Mouse (Mus musculus): Measurements from ENCODE around the gene Ccdc28b. TPM values are rescaled to one million over a fixed set of nuclear protein-coding genes. Genes with fewer than 3 reads are reported as not detected.

Ccdc28b gene
- polyA plus RNA-seq, 1 experiment from 2014 or later = 65.8 TPM

DNA sequence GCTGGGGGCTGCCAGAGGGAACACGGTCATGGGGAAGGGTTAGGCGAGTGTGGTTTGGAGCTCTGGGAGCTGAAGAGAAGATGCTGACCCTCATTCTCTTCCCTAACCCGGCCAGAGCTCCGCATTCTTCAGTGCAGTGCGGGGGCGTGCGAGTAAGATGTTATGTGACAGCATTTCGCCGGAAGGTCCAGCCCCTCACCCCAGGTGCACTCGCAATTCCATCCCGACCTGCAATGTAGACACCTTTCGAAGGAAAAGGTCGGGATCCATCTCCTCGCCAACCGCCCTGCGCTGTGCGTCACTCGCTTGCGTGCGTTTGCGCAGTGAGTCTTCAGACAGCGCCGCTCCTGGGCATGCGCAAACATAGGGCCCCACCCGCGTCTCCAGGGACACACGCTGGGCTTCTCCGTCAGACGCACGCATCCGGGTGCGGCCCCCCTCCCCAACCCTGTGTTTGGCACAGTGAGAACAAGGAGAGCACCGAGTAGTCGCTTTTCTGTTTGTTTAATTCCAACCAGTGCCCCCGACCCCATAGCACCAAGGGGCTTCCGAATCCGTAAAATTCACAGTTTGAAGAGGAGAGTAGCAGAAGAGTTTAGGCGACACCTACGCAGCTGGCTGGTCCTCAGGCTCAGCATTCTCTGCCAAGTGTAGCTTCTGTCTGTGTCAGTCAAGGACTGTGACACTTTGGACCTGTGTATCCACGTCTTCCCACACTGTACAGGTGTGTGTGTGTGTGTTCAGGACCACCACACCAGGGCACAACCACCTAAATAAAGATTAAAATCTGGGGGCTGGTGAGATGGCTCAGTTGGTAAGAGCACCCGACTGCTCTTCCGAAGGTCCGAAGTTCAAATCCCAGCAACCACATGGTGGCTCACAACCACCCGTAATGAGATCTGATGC is 4.7 kb downstream of the Ccdc28b start, which contains the start of gene Iqcc:
Gene Iqcc, minus strand, starts transcription at position 314 of the 906 bp plus-strand sequence.
- Histone ChIP-seq H3K27me3 (ENCODE audit: control insufficient read depth, insufficient read depth, low read depth, low read length) (no peaks in the 10 kb centered on the region), H3K9me3 (ENCODE audit: control insufficient read depth, low read length) (no peaks in the 10 kb centered on the region), H3K4me2 (ENCODE audit: low read depth, low read length) (peak within 1 kb of the TSS; percentile 66), H3K4me3 (ENCODE audit: low read length) (peak within 1 kb of the TSS; percentile 69), H3K4me1 (replicated peaks; ENCODE audit: control insufficient read depth, insufficient read depth, low read length) (peaks cover 19% of the 10 kb centered on the region), H3K27ac (ENCODE audit: low read length) (peak within 1 kb of the TSS; percentile 77), H3K9ac (ENCODE audit: low read length) (peak within 1 kb of the TSS; percentile 84), H3K36me3 (ENCODE audit: control insufficient read depth, insufficient read depth, low read length) (peaks cover 6% of the 10 kb centered on the region; the same call in 1 of the 2 replicates)
- ATAC-seq (ENCODE audit: low read depth) = peak; percentile 92
- 3% methylated on average over 43 of the region's 44 CpGs for WGBS

DNA sequence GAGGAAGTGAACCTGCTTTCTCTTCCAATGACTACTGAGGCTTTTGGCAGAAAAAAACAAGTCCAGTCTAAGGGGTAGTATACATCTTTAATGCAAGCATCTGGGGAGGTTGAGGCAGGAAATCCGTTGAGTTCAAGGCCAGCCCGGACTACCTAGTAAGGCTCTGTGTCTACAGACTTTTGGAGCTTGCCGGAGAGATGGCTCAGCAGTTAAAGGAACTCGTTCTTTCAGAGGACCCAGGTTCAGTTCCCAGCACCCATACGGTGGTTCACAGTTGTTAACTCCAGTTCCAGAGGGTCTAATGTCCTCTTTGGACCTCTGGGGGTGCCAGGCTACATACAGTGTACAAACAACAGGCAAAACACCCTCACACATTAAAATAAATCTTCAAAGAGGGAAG is 5.7 kb downstream of the Ccdc28b start:
- Histone ChIP-seq H3K27me3 (ENCODE audit: control insufficient read depth, insufficient read depth, low read depth, low read length) (no peaks in the 10 kb centered on the region), H3K9ac (ENCODE audit: low read length) (peak overlapping the region; percentile 84), H3K4me3 (ENCODE audit: low read length) (peak overlapping the region; percentile 69), H3K4me1 (replicated peaks; ENCODE audit: control insufficient read depth, insufficient read depth, low read length) (peaks cover 18% of the 10 kb centered on the region), H3K9me3 (ENCODE audit: control insufficient read depth, low read length) (no peaks in the 10 kb centered on the region), H3K36me3 (ENCODE audit: control insufficient read depth, insufficient read depth, low read length) (peaks cover 6% of the 10 kb centered on the region; the same call in 1 of the 2 replicates), H3K4me2 (ENCODE audit: low read depth, low read length) (peak overlapping the region; percentile 66), H3K27ac (ENCODE audit: low read length) (no peak overlapping the region)
- WGBS = 93% methylated on average over 5 of the region's 5 CpGs
- no peak for ATAC-seq (ENCODE audit: low read depth)

DNA sequence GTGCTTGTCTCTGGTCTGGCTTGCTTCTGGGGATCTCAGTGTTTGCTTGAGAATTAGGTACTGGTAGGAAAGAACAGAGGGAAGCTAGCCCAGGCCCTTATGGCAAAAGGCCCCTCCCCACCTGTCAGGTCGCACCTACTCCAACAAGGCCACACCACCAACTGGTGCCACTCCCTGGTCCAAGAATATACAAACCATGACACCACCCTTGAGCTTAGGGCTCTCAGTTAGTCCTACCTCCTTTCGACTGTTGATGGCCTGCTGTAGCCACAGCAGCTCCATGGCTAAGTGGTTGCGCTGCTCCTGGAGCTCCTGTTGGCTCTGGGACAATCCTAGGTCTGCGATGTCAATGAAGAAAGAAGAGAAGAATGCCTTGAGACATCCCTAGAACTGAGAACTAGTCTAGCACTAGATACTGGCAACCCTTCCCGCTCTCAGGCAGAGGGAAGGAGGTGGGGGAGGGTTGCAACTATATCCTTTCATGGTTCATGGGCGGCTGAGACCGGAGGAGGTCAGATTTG is 6.6 kb downstream of the Ccdc28b start:
- H3K27me3 ChIP-seq (ENCODE audit: control insufficient read depth, insufficient read depth, low read depth, low read length) = no peaks in the 10 kb centered on the region
- no peak overlapping the region for H3K4me3 ChIP-seq (ENCODE audit: low read length)
- peaks cover 6% of the 10 kb centered on the region; the same call in 1 of the 2 replicates for H3K36me3 ChIP-seq (ENCODE audit: control insufficient read depth, insufficient read depth, low read length)
- no peak for ATAC-seq (ENCODE audit: low read depth)
- H3K4me2 ChIP-seq (ENCODE audit: low read depth, low read length) = no peak overlapping the region
- 93% methylated on average over 7 of the region's 7 CpGs for WGBS
- H3K9ac ChIP-seq (ENCODE audit: low read length) = no peak overlapping the region
- no peaks in the 10 kb centered on the region for H3K9me3 ChIP-seq (ENCODE audit: control insufficient read depth, low read length)
- H3K4me1 ChIP-seq (replicated peaks; ENCODE audit: control insufficient read depth, insufficient read depth, low read length) = peaks cover 11% of the 10 kb centered on the region
- no peak overlapping the region for H3K27ac ChIP-seq (ENCODE audit: low read length)

DNA sequence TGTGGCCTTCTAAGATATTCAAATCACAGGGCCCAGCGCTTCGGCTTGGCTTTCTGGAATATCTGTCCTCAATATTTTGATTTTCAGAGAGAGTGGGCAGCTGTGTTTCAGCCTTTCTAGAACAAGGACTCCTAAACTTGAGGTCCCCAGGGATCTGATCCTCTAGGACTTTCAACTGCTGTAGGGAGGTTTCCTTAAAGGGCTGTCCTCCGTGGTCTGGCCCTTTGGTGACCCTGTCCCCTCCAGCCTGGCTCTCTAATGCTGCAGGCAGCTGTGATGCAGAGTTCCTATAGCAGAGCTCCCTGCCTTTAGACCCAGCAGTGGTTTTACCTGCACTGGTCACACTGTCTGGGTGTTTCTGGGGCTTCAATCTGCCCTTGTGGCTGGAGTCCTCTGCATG is 7.1 kb downstream of the Ccdc28b start:
- no peak for ATAC-seq (ENCODE audit: low read depth)
- Histone ChIP-seq H3K9ac (ENCODE audit: low read length) (no peak overlapping the region), H3K27me3 (ENCODE audit: control insufficient read depth, insufficient read depth, low read depth, low read length) (no peaks in the 10 kb centered on the region), H3K4me3 (ENCODE audit: low read length) (no peak overlapping the region), H3K4me1 (replicated peaks; ENCODE audit: control insufficient read depth, insufficient read depth, low read length) (peaks cover 9% of the 10 kb centered on the region), H3K4me2 (ENCODE audit: low read depth, low read length) (no peak overlapping the region), H3K9me3 (ENCODE audit: control insufficient read depth, low read length) (no peaks in the 10 kb centered on the region), H3K27ac (ENCODE audit: low read length) (no peak overlapping the region), H3K36me3 (ENCODE audit: control insufficient read depth, insufficient read depth, low read length) (peaks cover 6% of the 10 kb centered on the region; the same call in 1 of the 2 replicates)
- 85% methylated on average over 3 of the region's 3 CpGs for WGBS

DNA sequence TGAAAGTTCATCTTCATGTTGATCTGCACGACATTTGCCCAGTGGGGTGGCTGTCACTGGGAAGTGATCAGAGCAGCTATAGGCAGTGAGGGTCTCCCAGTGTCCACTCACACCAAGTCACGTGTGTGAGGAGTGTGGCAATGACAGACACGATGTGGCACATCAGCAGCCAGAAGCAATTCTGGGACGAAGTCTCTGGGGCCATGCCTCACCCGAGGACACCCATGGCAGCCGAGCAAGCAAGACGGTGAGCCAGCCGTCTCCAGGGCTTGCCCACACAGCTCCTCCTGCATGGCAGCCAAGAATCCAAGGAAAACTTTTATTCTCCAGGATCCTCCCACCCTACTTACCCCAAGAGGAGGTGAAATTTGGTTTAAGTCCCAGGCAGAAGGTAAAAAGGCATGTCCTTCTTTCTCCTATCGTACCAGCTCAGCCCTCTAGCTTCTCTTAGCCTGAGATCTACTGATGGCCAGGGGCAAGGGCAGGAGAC is 7.9 kb downstream of the Ccdc28b start:
- no peak overlapping the region for H3K27ac ChIP-seq (ENCODE audit: low read length)
- peaks cover 6% of the 10 kb centered on the region; the same call in 1 of the 2 replicates for H3K36me3 ChIP-seq (ENCODE audit: control insufficient read depth, insufficient read depth, low read length)
- ATAC-seq (ENCODE audit: low read depth) = no peak
- WGBS = 88% methylated on average over 9 of the region's 9 CpGs
- H3K9me3 ChIP-seq (ENCODE audit: control insufficient read depth, low read length) = no peaks in the 10 kb centered on the region
- H3K4me3 ChIP-seq (ENCODE audit: low read length) = no peak overlapping the region
- H3K27me3 ChIP-seq (ENCODE audit: control insufficient read depth, insufficient read depth, low read depth, low read length) = no peaks in the 10 kb centered on the region
- peaks cover 9% of the 10 kb centered on the region for H3K4me1 ChIP-seq (replicated peaks; ENCODE audit: control insufficient read depth, insufficient read depth, low read length)
- no peak overlapping the region for H3K4me2 ChIP-seq (ENCODE audit: low read depth, low read length)
- H3K9ac ChIP-seq (ENCODE audit: low read length) = no peak overlapping the region

DNA sequence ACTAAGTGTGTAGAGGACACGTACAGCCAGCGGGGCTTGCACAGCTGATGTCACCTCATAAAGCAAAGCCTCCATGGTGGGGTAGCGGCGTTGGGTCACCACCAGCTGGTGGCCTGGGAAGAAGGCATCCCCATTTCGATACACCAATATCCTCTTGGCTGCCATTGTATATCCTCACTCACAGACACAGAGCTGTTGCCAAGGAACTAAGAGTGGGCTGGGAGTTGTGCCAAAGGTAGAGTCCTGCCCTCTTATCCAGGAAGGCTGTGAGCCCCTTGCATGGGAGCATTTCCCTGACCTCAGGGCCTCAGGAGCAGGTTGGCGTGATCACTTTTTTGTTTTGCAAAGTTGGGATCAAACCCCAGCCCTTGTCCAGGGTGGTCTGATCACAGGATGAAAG is 9.7 kb downstream of the Ccdc28b start, which contains the start of gene Dcdc2b:
Gene Dcdc2b, minus strand, starts transcription at position 165 of the 400 bp plus-strand sequence.
- Histone ChIP-seq H3K27ac (ENCODE audit: low read length) (no peak within 1 kb of the TSS), H3K4me2 (ENCODE audit: low read depth, low read length) (no peak within 1 kb of the TSS), H3K27me3 (ENCODE audit: control insufficient read depth, insufficient read depth, low read depth, low read length) (no peaks in the 10 kb centered on the region), H3K9me3 (ENCODE audit: control insufficient read depth, low read length) (no peaks in the 10 kb centered on the region), H3K4me3 (ENCODE audit: low read length) (no peak within 1 kb of the TSS), H3K36me3 (ENCODE audit: control insufficient read depth, insufficient read depth, low read length) (peaks cover 6% of the 10 kb centered on the region; the same call in 1 of the 2 replicates), H3K9ac (ENCODE audit: low read length) (no peak within 1 kb of the TSS), H3K4me1 (replicated peaks; ENCODE audit: control insufficient read depth, insufficient read depth, low read length) (peaks cover 6% of the 10 kb centered on the region)
- 67% methylated on average over 6 of the region's 6 CpGs for WGBS
- ATAC-seq (ENCODE audit: low read depth) = no peak

DNA sequence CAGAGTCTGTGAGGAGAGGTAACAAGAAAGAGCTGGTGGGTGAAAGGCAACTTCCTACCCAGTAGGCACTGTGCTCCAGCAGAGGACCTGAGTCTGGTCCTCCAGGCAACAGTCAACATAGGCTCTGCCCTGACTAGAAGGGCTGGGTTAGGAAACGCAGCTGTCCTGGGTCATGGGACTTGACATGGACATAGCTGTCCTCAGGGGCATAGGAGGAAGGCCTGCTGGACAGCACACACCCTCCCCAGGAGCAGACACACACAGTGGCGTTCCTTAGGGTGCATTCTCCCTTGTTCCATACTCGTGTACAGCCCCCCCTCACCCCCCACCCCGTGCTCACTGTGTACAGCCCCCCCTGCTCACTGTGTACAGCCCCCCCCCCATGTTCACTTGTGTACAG is 13.3 kb downstream of the Ccdc28b start:
- Histone ChIP-seq H3K4me2 (ENCODE audit: low read depth, low read length) (no peak overlapping the region), H3K36me3 (ENCODE audit: control insufficient read depth, insufficient read depth, low read length) (peaks cover 13% of the 10 kb centered on the region; the same call in 1 of the 2 replicates), H3K9ac (ENCODE audit: low read length) (no peak overlapping the region), H3K27ac (ENCODE audit: low read length) (no peak overlapping the region), H3K4me3 (ENCODE audit: low read length) (no peak overlapping the region), H3K27me3 (ENCODE audit: control insufficient read depth, insufficient read depth, low read depth, low read length) (no peaks in the 10 kb centered on the region), H3K4me1 (replicated peaks; ENCODE audit: control insufficient read depth, insufficient read depth, low read length) (no peaks in the 10 kb centered on the region), H3K9me3 (ENCODE audit: control insufficient read depth, low read length) (no peaks in the 10 kb centered on the region)
- no peak for ATAC-seq (ENCODE audit: low read depth)
- WGBS = 58% methylated on average over 4 of the region's 4 CpGs

- no peak for ATAC-seq (ENCODE audit: low read depth)
- Histone ChIP-seq H3K9ac (ENCODE audit: low read length) (no peak overlapping the region), H3K4me3 (ENCODE audit: low read length) (no peak overlapping the region), H3K4me1 (replicated peaks; ENCODE audit: control insufficient read depth, insufficient read depth, low read length) (no peaks in the 10 kb centered on the region), H3K27ac (ENCODE audit: low read length) (no peak overlapping the region), H3K27me3 (ENCODE audit: control insufficient read depth, insufficient read depth, low read depth, low read length) (no peaks in the 10 kb centered on the region), H3K4me2 (ENCODE audit: low read depth, low read length) (no peak overlapping the region), H3K36me3 (ENCODE audit: control insufficient read depth, insufficient read depth, low read length) (peaks cover 13% of the 10 kb centered on the region; the same call in 1 of the 2 replicates), H3K9me3 (ENCODE audit: control insufficient read depth, low read length) (no peaks in the 10 kb centered on the region)
- WGBS = 74% methylated on average over 4 of the region's 4 CpGs
These were observed 13.7 kb downstream of the Ccdc28b start for GRCm38 (mm10) chr4:129610026-129610425.

DNA sequence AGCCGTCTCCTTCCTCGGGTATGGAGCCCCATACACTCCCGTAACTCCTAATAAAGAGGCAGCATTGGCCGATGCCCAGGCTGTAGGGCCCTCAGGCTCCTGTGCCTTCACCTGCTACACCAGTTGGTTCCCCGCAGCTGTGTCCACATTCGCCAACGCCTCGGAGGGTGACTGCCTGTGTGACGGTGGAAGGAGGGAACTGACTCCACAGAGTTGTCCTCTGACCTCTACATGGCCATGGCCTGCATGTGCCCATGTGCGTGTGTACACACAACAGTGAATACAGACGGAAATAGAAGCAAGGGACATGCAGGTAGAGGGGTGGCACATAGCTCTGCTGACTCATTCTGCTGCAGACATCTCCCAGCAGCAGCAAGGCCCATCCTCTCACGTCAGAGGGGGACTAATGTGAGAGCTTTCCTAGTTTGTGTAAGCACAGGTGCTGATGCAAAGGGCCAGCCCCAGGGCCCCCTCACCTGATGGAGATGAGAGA is 14.6 kb downstream of the Ccdc28b start:
- Histone ChIP-seq H3K9ac (ENCODE audit: low read length) (no peak overlapping the region), H3K4me3 (ENCODE audit: low read length) (no peak overlapping the region), H3K27me3 (ENCODE audit: control insufficient read depth, insufficient read depth, low read depth, low read length) (no peaks in the 10 kb centered on the region), H3K4me2 (ENCODE audit: low read depth, low read length) (no peak overlapping the region), H3K4me1 (replicated peaks; ENCODE audit: control insufficient read depth, insufficient read depth, low read length) (no peaks in the 10 kb centered on the region), H3K9me3 (ENCODE audit: control insufficient read depth, low read length) (no peaks in the 10 kb centered on the region), H3K36me3 (ENCODE audit: control insufficient read depth, insufficient read depth, low read length) (peaks cover 18% of the 10 kb centered on the region; the same call in 1 of the 2 replicates), H3K27ac (ENCODE audit: low read length) (no peak overlapping the region)
- ATAC-seq (ENCODE audit: low read depth) = no peak
- WGBS = 72% methylated on average over 12 of the region's 12 CpGs

Measured in lung, embryonic 16.5 days (tissue).